Mouse (Mus musculus) gastrocnemius, adult 2 months (tissue): Measurements from ENCODE around the gene Erc1. TPM values are rescaled to one million over a fixed set of nuclear protein-coding genes. Genes with fewer than 3 reads are reported as not detected.

Experiments
- DNase-seq: peaks from one replicate; pipeline ENCODE4 v3.0.0; 2022
- H3K27ac ChIP-seq: fragments of 200-600 bp; 2 replicates; pipeline ENCODE4 v1.8.1; 2022; ENCODE audit warnings: mild to moderate bottlenecking
- H3K4me3 ChIP-seq: fragments of 200-600 bp; 2 replicates; pipeline ENCODE4 v1.8.1; 2022; ENCODE audit warnings: mild to moderate bottlenecking, moderate library complexity
- CTCF ChIP-seq: fragments of 200-600 bp; IDR thresholded peaks from 2 replicates; pipeline ENCODE4 v1.8.1; 2022; ENCODE audit warnings: antibody characterized with exemption, mild to moderate bottlenecking, moderate library complexity
- intact Hi-C: fragments of 180-260 bp; cut with DNase I; formaldehyde crosslinking; loops from one replicate; pipeline ENCODE4 v1.15.1; 2025
- total RNA-seq, 2 experiments: library from RNA; stranded (reverse); gene quantifications; 2 replicates each; pipeline ENCODE4 v1.2.3; 2021

The Erc1 gene
- total RNA-seq, 2 experiments from 2014 or later: 29.5 to 33.5 TPM

- no peak for TF ChIP-seq CTCF
- intact Hi-C loops: no loop called here
- Histone ChIP-seq H3K27ac (no peak overlapping the region), H3K4me3 (no peak overlapping the region)
- DNase-seq: no peak
Observed at GRCm38 (mm10) chr6:119735937-119736336, 112.0 kb downstream of the Erc1 start.

GRCm38 (mm10) chr6:119731155-119731554 lies 116.8 kb downstream of the Erc1 start:
- Histone ChIP-seq H3K4me3 (no peak overlapping the region), H3K27ac (no peak overlapping the region)
- no peak for DNase-seq
- intact Hi-C loops: no loop called here
- no peak for TF ChIP-seq CTCF

- TF ChIP-seq CTCF: no peak
- H3K27ac ChIP-seq: no peak overlapping the region
- H3K4me3 ChIP-seq: no peak overlapping the region
- no peak for DNase-seq
- intact Hi-C loops: no loop called here
Observed at GRCm38 (mm10) chr6:119715234-119715633, 132.7 kb downstream of the Erc1 start.

- H3K4me3 ChIP-seq: no peak overlapping the region
- TF ChIP-seq CTCF: no peak
- no peak for DNase-seq
- intact Hi-C loops: no loop called here
- H3K27ac ChIP-seq: no peak overlapping the region
Observed at GRCm38 (mm10) chr6:119713961-119714360, 134.0 kb downstream of the Erc1 start.

GRCm38 (mm10) chr6:119712486-119712885 lies 135.5 kb downstream of the Erc1 start:
- Histone ChIP-seq H3K4me3 (no peak overlapping the region), H3K27ac (no peak overlapping the region)
- no peak for DNase-seq
- no peak for TF ChIP-seq CTCF
- intact Hi-C loops: no loop called here

GRCm38 (mm10) chr6:119711649-119712305 lies 136.2 kb downstream of the Erc1 start:
- DNase-seq: no peak

GRCm38 (mm10) chr6:119709552-119709951 lies 138.4 kb downstream of the Erc1 start:
- H3K27ac ChIP-seq: no peak overlapping the region
- TF ChIP-seq CTCF: peak; percentile 51
- DNase-seq: no peak
- intact Hi-C loops: loop anchor here (5.0 kb wide), 1 partner anchor 217 kb away; no protein-coding TSS in a partner anchor
- H3K4me3 ChIP-seq: no peak overlapping the region

More at GRCm38 (mm10) chr6:119711649-119712305, 136.2 kb downstream of the Erc1 start:
- Histone ChIP-seq H3K4me3 (no peak overlapping the region), H3K27ac (no peak overlapping the region)
- TF ChIP-seq CTCF: no peak
- intact Hi-C loops: no loop called here

- H3K4me3 ChIP-seq: no peak overlapping the region
- intact Hi-C loops: loop anchor here (5.0 kb wide), 1 partner anchor 216 kb away; no protein-coding TSS in a partner anchor
- no peak for DNase-seq
- TF ChIP-seq CTCF: no peak
- no peak overlapping the region for H3K27ac ChIP-seq
Observed at GRCm38 (mm10) chr6:119707911-119708310, 140.1 kb downstream of the Erc1 start.

- DNase-seq: no peak
- intact Hi-C loops: loop anchor here (5.0 kb wide), 1 partner anchor 213 kb away; no protein-coding TSS in a partner anchor
- H3K27ac ChIP-seq: no peak overlapping the region
- H3K4me3 ChIP-seq: no peak overlapping the region
- no peak for TF ChIP-seq CTCF
Observed at GRCm38 (mm10) chr6:119704899-119705298, 143.1 kb downstream of the Erc1 start.

GRCm38 (mm10) chr6:119692754-119693153 lies 155.2 kb downstream of the Erc1 start:
- intact Hi-C loops: no loop called here
- TF ChIP-seq CTCF: no peak
- Histone ChIP-seq H3K4me3 (no peak overlapping the region), H3K27ac (no peak overlapping the region)
- DNase-seq: no peak

GRCm38 (mm10) chr6:119686470-119686869 lies 161.5 kb downstream of the Erc1 start:
- no peak for TF ChIP-seq CTCF
- intact Hi-C loops: no loop called here
- H3K4me3 ChIP-seq: no peak overlapping the region
- H3K27ac ChIP-seq: no peak overlapping the region
- no peak for DNase-seq

- TF ChIP-seq CTCF: no peak
- no peak overlapping the region for H3K27ac ChIP-seq
- no peak for DNase-seq
- no peak overlapping the region for H3K4me3 ChIP-seq
- intact Hi-C loops: no loop called here
Observed at GRCm38 (mm10) chr6:119680746-119681145, 167.2 kb downstream of the Erc1 start.

GRCm38 (mm10) chr6:119674811-119675209 lies 173.2 kb downstream of the Erc1 start:
- no peak for DNase-seq
- H3K4me3 ChIP-seq: no peak overlapping the region
- TF ChIP-seq CTCF: no peak
- no peak overlapping the region for H3K27ac ChIP-seq
- intact Hi-C loops: no loop called here

- intact Hi-C loops: no loop called here
- TF ChIP-seq CTCF: no peak
Observed at GRCm38 (mm10) chr6:119674201-119674810, 173.7 kb downstream of the Erc1 start.

More at GRCm38 (mm10) chr6:119674201-119674810, 173.7 kb downstream of the Erc1 start:
- Histone ChIP-seq H3K4me3 (no peak overlapping the region), H3K27ac (no peak overlapping the region)
- DNase-seq: no peak
